Mouse (Mus musculus): ENCODE data around the gene Map7. TPM values are rescaled to one million over a fixed set of nuclear protein-coding genes. Genes with fewer than 3 reads are reported as not detected.
A peak's percentile ranks its signal among the peaks of the same experiment; 100 is the strongest.

Map7 gene
- polyA plus RNA-seq, 1 experiment = 30.0 TPM

DNA sequence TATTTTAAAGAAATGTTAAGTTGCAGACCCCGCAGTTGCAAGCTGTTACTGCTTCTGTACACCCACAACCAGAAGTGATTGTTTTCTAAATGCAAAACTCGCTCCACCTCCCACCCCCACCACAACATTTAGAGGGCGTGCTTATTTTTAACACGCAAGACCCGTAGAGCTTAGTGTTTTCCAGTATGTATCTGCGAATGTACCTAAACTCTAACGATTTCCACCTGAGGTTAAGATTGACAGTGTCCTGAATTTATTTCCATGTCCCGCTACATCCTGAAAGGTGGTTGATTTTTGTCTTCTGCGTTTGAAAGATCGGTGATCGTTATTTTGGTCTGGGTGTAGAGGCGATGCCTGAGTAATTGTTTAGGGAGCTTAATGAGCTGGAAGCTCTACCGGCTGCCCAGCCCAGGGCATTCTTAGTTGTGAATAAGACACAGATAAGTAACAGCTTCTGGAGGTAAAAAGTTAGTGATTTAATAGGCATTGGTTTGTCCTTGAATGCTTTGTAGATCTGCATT lies 1.6 kb downstream of the Map7 start:
- H3K4me3 ChIP-seq (ENCODE audit: insufficient read depth, low read depth, low read length) = peak overlapping the region; percentile 89
- DNase-seq = peak; percentile 44
- H3K27ac ChIP-seq (ENCODE audit: insufficient read depth, low read depth, low read length) = peak overlapping the region; percentile 91
- TF ChIP-seq POLR2A (IDR thresholded peaks at IDR 0.05; ENCODE audit: low read depth, low read length) (no peak), CTCF (conservative IDR thresholded peaks at IDR 0.05; ENCODE audit: insufficient read depth, insufficient read length, low read depth, low read length) (no peak)
- no peaks in the 10 kb centered on the region for H3K36me3 ChIP-seq (ENCODE audit: control insufficient read depth, insufficient read depth, low read length)
- 4% methylated on average over 13 of the region's 13 CpGs for WGBS
- H3K4me1 ChIP-seq (ENCODE audit: control insufficient read depth, insufficient read depth, low read length) = peaks cover 16% of the 10 kb centered on the region
- H3K27me3 ChIP-seq (replicated peaks; ENCODE audit: control insufficient read depth, insufficient read depth, low read length) = no peaks in the 10 kb centered on the region

DNA sequence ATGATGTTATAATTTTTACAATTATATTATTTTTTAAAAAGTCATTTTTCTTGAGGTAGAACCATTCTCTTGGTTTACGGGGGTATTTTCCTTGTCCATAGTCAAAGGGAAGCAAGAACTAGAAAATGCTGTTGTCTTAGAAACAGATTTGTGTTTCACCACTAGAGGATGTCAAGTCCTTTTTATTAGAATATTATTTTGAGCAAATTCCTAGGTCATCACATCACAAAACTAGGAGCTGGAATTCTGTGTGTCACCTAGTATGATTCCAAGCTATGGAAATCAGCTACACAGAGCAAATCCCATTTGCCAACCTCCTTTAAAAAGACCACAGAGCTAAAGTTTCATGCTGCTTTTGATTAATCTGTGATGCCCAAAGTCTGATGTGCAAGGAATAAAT lies 3.9 kb downstream of the Map7 start:
- H3K4me1 ChIP-seq (ENCODE audit: control insufficient read depth, insufficient read depth, low read length) = peaks cover 16% of the 10 kb centered on the region
- no peaks in the 10 kb centered on the region for H3K27me3 ChIP-seq (replicated peaks; ENCODE audit: control insufficient read depth, insufficient read depth, low read length)
- DNase-seq = no peak
- 73% methylated on average over 1 of the region's 1 CpGs for WGBS
- H3K4me3 ChIP-seq (ENCODE audit: insufficient read depth, low read depth, low read length) = no peak overlapping the region
- TF ChIP-seq CTCF (conservative IDR thresholded peaks at IDR 0.05; ENCODE audit: insufficient read depth, insufficient read length, low read depth, low read length) = no peak
- no peak overlapping the region for H3K27ac ChIP-seq (ENCODE audit: insufficient read depth, low read depth, low read length)
- H3K36me3 ChIP-seq (ENCODE audit: control insufficient read depth, insufficient read depth, low read length) = no peaks in the 10 kb centered on the region

DNA sequence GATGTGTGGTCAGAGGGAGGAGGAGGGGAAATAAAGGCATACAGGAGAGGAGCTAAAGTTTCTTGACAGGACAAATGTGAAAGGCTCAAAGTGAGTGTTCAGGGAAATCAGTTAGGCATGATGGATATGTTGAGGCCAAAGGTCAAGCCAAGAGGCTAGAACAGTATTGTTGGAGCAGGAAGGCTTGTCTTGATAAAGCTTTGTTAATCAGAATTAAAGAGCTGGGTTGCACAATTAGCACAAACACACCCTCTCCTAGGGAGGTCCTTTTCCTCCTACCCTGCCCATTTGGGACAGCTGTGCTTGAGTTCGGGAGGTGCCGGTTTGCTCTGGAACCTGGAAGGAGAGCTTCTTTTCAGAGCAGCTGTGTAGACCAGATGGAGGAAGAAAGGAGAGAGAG lies 5.2 kb downstream of the Map7 start:
- H3K36me3 ChIP-seq (ENCODE audit: control insufficient read depth, insufficient read depth, low read length) = no peaks in the 10 kb centered on the region
- H3K4me3 ChIP-seq (ENCODE audit: insufficient read depth, low read depth, low read length) = no peak overlapping the region
- 37% methylated on average over 2 of the region's 2 CpGs for WGBS
- no peaks in the 10 kb centered on the region for H3K27me3 ChIP-seq (replicated peaks; ENCODE audit: control insufficient read depth, insufficient read depth, low read length)
- peaks cover 21% of the 10 kb centered on the region for H3K4me1 ChIP-seq (ENCODE audit: control insufficient read depth, insufficient read depth, low read length)
- no peak for DNase-seq
- no peak overlapping the region for H3K27ac ChIP-seq (ENCODE audit: insufficient read depth, low read depth, low read length)
- TF ChIP-seq POLR2A (IDR thresholded peaks at IDR 0.05; ENCODE audit: low read depth, low read length) (no peak), CTCF (conservative IDR thresholded peaks at IDR 0.05; ENCODE audit: insufficient read depth, insufficient read length, low read depth, low read length) (no peak)

DNA sequence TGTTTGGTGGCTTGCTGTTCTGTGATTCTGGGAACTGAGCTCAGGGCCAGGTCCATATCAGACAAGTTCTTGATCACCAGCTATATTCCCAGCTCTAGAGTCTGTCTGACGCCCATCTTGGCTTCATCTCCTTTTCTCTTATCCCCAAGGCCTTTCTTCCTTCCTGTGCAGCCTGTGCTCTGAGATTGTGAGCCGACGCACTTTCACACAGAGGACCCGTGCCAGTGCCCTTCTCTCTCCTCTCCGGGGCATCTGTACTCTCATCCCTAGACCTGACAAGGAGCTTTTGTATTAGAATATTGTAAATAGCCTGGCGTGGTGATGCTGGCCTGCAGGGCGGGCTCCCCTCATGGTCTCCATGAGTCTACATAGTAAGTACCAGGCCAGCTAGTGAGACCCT lies 7.1 kb downstream of the Map7 start:
- no peak for TF ChIP-seq POLR2A (IDR thresholded peaks at IDR 0.05; ENCODE audit: low read depth, low read length)
- TF ChIP-seq CTCF (conservative IDR thresholded peaks at IDR 0.05; ENCODE audit: insufficient read depth, insufficient read length, low read depth, low read length) = no peak
- H3K4me3 ChIP-seq (ENCODE audit: insufficient read depth, low read depth, low read length) = no peak overlapping the region
- 72% methylated on average over 7 of the region's 7 CpGs for WGBS
- H3K4me1 ChIP-seq (ENCODE audit: control insufficient read depth, insufficient read depth, low read length) = peaks cover 24% of the 10 kb centered on the region
- H3K27ac ChIP-seq (ENCODE audit: insufficient read depth, low read depth, low read length) = no peak overlapping the region
- H3K27me3 ChIP-seq (replicated peaks; ENCODE audit: control insufficient read depth, insufficient read depth, low read length) = no peaks in the 10 kb centered on the region
- no peaks in the 10 kb centered on the region for H3K36me3 ChIP-seq (ENCODE audit: control insufficient read depth, insufficient read depth, low read length)
- no peak for DNase-seq

DNA sequence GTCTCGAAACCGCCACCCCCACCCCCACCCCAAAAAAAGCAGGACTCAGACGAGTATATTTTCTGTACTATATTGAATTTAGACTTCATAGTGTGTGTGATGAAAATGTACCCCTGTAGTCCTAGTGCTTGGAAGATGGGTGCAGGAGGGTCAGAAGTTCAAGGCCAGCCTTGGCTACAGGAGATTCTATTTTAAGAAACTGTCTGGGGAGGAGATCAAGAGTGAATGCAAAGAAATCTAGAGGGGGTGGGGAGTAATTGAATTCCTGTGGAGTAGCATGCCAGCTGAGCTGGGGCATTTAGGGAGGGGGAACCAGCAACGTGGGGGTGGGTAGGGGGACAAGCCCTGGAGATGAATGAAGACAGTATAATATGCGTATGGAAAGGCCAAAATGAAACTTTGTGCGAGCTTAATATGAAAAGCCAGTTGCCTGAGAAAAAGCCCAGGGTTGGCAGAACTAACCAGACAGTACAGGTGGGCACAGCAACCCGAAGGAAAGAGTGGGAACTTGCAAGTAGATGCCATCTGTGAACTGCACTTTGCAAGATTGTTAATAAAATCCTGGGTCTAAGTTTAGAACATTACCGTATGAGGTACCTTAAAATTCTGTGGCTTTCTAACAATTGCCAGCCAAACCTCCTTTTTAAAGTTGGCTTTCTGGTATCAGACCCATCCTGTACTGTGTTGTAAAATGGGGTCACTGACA lies 8.9 kb downstream of the Map7 start:
- WGBS = 84% methylated on average over 8 of the region's 8 CpGs
- TF ChIP-seq CTCF (conservative IDR thresholded peaks at IDR 0.05; ENCODE audit: insufficient read depth, insufficient read length, low read depth, low read length) = no peak
- no peak for TF ChIP-seq POLR2A (IDR thresholded peaks at IDR 0.05; ENCODE audit: low read depth, low read length)

DNA sequence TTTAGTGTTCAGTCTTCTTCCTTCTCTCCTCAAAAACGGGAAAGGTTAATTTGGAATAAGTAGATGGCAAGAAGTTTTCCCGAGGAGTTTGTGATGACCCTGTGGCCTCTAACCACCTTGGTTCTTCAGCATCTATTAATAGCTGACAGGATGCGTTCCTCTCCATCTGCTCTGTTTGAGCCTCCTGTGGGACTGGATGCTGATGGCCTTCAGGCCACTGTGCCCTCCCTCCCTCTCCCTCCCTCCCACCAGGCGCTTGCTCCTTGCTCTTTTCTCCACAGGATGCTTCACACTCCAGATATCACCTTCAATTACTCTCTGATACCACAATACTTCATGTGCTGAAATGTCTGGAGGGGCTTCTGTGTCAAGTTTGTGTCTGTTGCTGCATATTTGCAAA lies 10.5 kb downstream of the Map7 start:
- 49% methylated on average over 4 of the region's 4 CpGs for WGBS
- Histone ChIP-seq H3K27ac (ENCODE audit: insufficient read depth, low read depth, low read length) (no peak overlapping the region), H3K4me1 (ENCODE audit: control insufficient read depth, insufficient read depth, low read length) (peaks cover 22% of the 10 kb centered on the region; the same call in 1 of the 2 replicates), H3K4me3 (ENCODE audit: insufficient read depth, low read depth, low read length) (no peak overlapping the region), H3K36me3 (ENCODE audit: control insufficient read depth, insufficient read depth, low read length) (no peaks in the 10 kb centered on the region), H3K27me3 (replicated peaks; ENCODE audit: control insufficient read depth, insufficient read depth, low read length) (no peaks in the 10 kb centered on the region)
- TF ChIP-seq CTCF (conservative IDR thresholded peaks at IDR 0.05; ENCODE audit: insufficient read depth, insufficient read length, low read depth, low read length) (no peak), POLR2A (IDR thresholded peaks at IDR 0.05; ENCODE audit: low read depth, low read length) (no peak)
- no peak for DNase-seq

More for the DNA sequence above, 8.9 kb downstream of the Map7 start:
- DNase-seq = no peak
- no peaks in the 10 kb centered on the region for H3K36me3 ChIP-seq (ENCODE audit: control insufficient read depth, insufficient read depth, low read length)
- no peaks in the 10 kb centered on the region for H3K27me3 ChIP-seq (replicated peaks; ENCODE audit: control insufficient read depth, insufficient read depth, low read length)
- H3K27ac ChIP-seq (ENCODE audit: insufficient read depth, low read depth, low read length) = no peak overlapping the region
- no peak overlapping the region for H3K4me3 ChIP-seq (ENCODE audit: insufficient read depth, low read depth, low read length)
- peaks cover 29% of the 10 kb centered on the region for H3K4me1 ChIP-seq (ENCODE audit: control insufficient read depth, insufficient read depth, low read length)

DNA sequence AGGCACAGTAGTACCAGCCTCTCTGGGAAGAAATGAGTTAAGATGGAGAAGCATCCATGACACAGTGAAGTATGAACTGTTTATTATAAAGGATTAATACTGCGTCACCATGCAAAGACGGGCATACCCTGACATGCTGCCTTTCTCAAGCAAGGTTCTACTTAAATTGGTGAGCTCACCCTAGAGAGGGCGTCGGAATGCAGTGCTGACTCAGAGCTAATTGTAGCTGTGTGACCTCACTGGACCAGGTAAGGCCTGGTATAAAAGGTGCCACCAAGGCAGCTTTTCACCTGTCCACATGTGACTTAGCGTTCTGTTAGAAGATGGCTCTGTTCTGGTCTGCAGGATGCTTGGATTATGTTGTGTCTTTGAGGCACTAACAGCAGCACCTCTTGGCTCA lies 11.0 kb downstream of the Map7 start:
- Histone ChIP-seq H3K4me3 (ENCODE audit: insufficient read depth, low read depth, low read length) (no peak overlapping the region), H3K27me3 (replicated peaks; ENCODE audit: control insufficient read depth, insufficient read depth, low read length) (no peaks in the 10 kb centered on the region), H3K4me1 (ENCODE audit: control insufficient read depth, insufficient read depth, low read length) (peaks cover 19% of the 10 kb centered on the region; the same call in 1 of the 2 replicates), H3K27ac (ENCODE audit: insufficient read depth, low read depth, low read length) (no peak overlapping the region), H3K36me3 (ENCODE audit: control insufficient read depth, insufficient read depth, low read length) (no peaks in the 10 kb centered on the region)
- WGBS = 83% methylated on average over 5 of the region's 5 CpGs
- DNase-seq = no peak
- TF ChIP-seq CTCF (conservative IDR thresholded peaks at IDR 0.05; ENCODE audit: insufficient read depth, insufficient read length, low read depth, low read length) (no peak), POLR2A (IDR thresholded peaks at IDR 0.05; ENCODE audit: low read depth, low read length) (no peak)
